12 mouse cellular contexts compared by ENCODE assay signal in the genomic region with DNA sequence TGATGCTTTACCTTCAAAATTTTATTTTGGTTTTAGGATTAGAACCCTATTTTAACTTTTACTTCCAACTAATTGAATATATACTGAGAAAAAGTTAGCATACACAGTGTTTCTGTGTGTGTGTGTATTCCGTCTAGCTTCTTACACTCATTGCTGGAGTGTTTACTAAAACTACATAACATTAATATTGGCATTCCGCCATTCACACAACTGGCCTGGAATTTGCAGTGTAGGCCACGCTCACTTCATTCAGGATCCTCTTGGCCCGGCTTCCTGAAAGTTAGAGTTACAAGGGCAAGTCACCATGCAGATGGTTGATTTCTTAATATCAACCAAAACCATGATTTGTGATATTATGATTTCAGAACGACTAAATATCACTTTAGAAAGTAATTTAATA.
"Had no signal": no experiment of that assay in that cellular context is flagged by ENCODE, and none has a peak within 500 bp of the region (broad histone marks: within the 10 kb centered on the region; RNA-seq: fewer than 3 reads in every experiment).

No protein-coding gene starts in this region.

- H3K27ac ChIP-seq: limb, embryonic 12.5 days; liver, embryonic 13.5 days; midbrain, embryonic 10.5 days; midbrain, embryonic 15.5 days; neural tube, embryonic 12.5 days had no signal

- H3K4me2 ChIP-seq: limb, embryonic 12.5 days; liver, embryonic 13.5 days; midbrain, embryonic 15.5 days; neural tube, embryonic 12.5 days had no signal

- H3K4me1 ChIP-seq: limb, embryonic 12.5 days; midbrain, embryonic 10.5 days; midbrain, embryonic 15.5 days; neural tube, embryonic 12.5 days had no signal

- H3K27me3 ChIP-seq: limb, embryonic 12.5 days; liver, embryonic 13.5 days; midbrain, embryonic 15.5 days; neural tube, embryonic 12.5 days had no signal

- DNase-seq: kidney, postnatal 25 days; layer of hippocampus, adult 9-11 months; liver; liver, embryonic 13.5 days; liver, postnatal 0 days; right cerebral cortex, postnatal 4 days; spleen, adult 18-20 months had no signal

- ATAC-seq: intestine, postnatal 0 days; liver, postnatal 0 days; midbrain, embryonic 15.5 days had no signal

- H3K4me3 ChIP-seq: limb, embryonic 12.5 days; liver, embryonic 13.5 days; midbrain, embryonic 10.5 days; midbrain, embryonic 15.5 days; neural tube, embryonic 12.5 days had no signal

- H3K9ac ChIP-seq: limb, embryonic 12.5 days; liver, embryonic 13.5 days; liver, postnatal 0 days; midbrain, embryonic 15.5 days; neural tube, embryonic 12.5 days had no signal

- H3K36me3 ChIP-seq: limb, embryonic 12.5 days; liver, embryonic 13.5 days; midbrain, embryonic 10.5 days; midbrain, embryonic 15.5 days; neural tube, embryonic 12.5 days had no signal

- H3K9me3 ChIP-seq: limb, embryonic 12.5 days; liver, embryonic 13.5 days; midbrain, embryonic 10.5 days; midbrain, embryonic 15.5 days; neural tube, embryonic 12.5 days had no signal
